Mouse (Mus musculus) stomach, embryonic 14.5 days (tissue): ENCODE results near the gene Mblac1. TPM values are rescaled to one million over a fixed set of nuclear protein-coding genes. Genes with fewer than 3 reads are reported as not detected.
"Not testable (repeated sequence)": the region's sequence is repeated elsewhere in the genome, so short reads cannot be mapped to it uniquely, and the experiment has no call there.

Experiments used
- ATAC-seq: fragments of 200-750 bp; cut with Nextera tagmentation; 2 replicates; pipeline ENCODE4 v1.8.0; 2017; ENCODE audit warnings: low read depth, moderate TSS enrichment; ENCODE audit not compliant: insufficient number of reproducible peaks, insufficient read depth, low FRiP score
- H3K27ac ChIP-seq: fragments of 300-500 bp; sonication (generic); 2 replicates; pipeline ENCODE4 v1.5.1; 2014; ENCODE audit warnings: mild to moderate bottlenecking, low read length, moderate library complexity, mixed read lengths
- H3K27me3 ChIP-seq: fragments of 300-500 bp; sonication (generic); 2 replicates; pipeline ENCODE4 v1.6.1; 2014; ENCODE audit warnings: low read length, control low read depth, mixed read lengths; ENCODE audit not compliant: control insufficient read depth, insufficient read depth
- H3K36me3 ChIP-seq: fragments of 300-500 bp; sonication (generic); 2 replicates; pipeline ENCODE4 v1.6.1; 2014; ENCODE audit warnings: mild to moderate bottlenecking, control low read depth, low read length, moderate library complexity, mixed read lengths; ENCODE audit not compliant: control insufficient read depth, insufficient read depth
- H3K4me1 ChIP-seq: fragments of 300-500 bp; sonication (generic); 2 replicates; pipeline ENCODE4 v1.6.1; 2014; ENCODE audit warnings: low read length, control low read depth, mixed read lengths; ENCODE audit not compliant: control insufficient read depth, insufficient read depth
- H3K4me2 ChIP-seq: fragments of 300-500 bp; sonication (generic); replicated peaks from 2 replicates; pipeline ENCODE4 v1.6.1; 2014; ENCODE audit warnings: low read depth, low read length, control low read depth
- H3K4me3 ChIP-seq: fragments of 300-500 bp; sonication (generic); 2 replicates; pipeline ENCODE4 v1.5.1; 2014; ENCODE audit warnings: low read depth, low read length, control low read depth
- H3K9ac ChIP-seq: fragments of 300-500 bp; sonication (generic); replicated peaks from 2 replicates; pipeline ENCODE4 v1.6.1; 2014; ENCODE audit warnings: low read depth, mild to moderate bottlenecking, control low read depth, low read length, moderate library complexity, mixed read lengths
- H3K9me3 ChIP-seq: fragments of 300-500 bp; sonication (generic); 2 replicates; pipeline ENCODE4 v1.6.1; 2016; ENCODE audit warnings: low read depth, low read length, control low read depth; ENCODE audit not compliant: control insufficient read depth
- WGBS: fragments of 180-500 bp; shearing (Covaris S2); extraction: QIAGEN DNeasy Blood & Tissue Kit; methylation state at CpG from one replicate; pipeline ENCODE4 v1.1.7; 2014; 5-methylcytosine and 5-hydroxymethylcytosine counted together
- polyA plus RNA-seq: library from polyadenylated mRNA; unstranded; fragments of >200 nt; fragmentation: Nextera tagmentation; extraction: Ambion mirVana; gene quantifications from 2 replicates; pipeline ENCODE4 v1.2.1, GENCODE M21; 2014

Gene Mblac1
- polyA plus RNA-seq, 1 experiment from 2014 or later, result 7.5 TPM

GRCm38 (mm10) chr5:138195463-138195862 is 1.3 kb downstream of the Mblac1 start:
- peaks cover 3% of the 10 kb centered on the region; the same call in 1 of the 2 replicates for H3K4me1 ChIP-seq
- 0 out of 2 replicates have a peak overlapping the region, but pooled peaks have one; percentile 1 for H3K9ac ChIP-seq
- H3K9me3 ChIP-seq, result no peaks in the 10 kb centered on the region
- H3K27ac ChIP-seq, result no peak overlapping the region
- ATAC-seq, result no peak
- 0 out of 2 replicates have a peak, but pooled peaks cover 4% of the 10 kb centered on the region for H3K36me3 ChIP-seq
- H3K4me3 ChIP-seq, result 0 out of 2 replicates have a peak overlapping the region, but pooled peaks have one; percentile 73
- H3K27me3 ChIP-seq, result no peaks in the 10 kb centered on the region
- H3K4me2 ChIP-seq, result peak overlapping the region; percentile 91
- WGBS, result 77% methylated on average over 7 of the region's 7 CpGs

GRCm38 (mm10) chr5:138199576-138199975 is 5.5 kb downstream of the Mblac1 start:
- Histone ChIP-seq H3K4me3 (no peak overlapping the region), H3K9me3 (no peaks in the 10 kb centered on the region), H3K27me3 (no peaks in the 10 kb centered on the region), H3K9ac (no peak overlapping the region), H3K27ac (no peak overlapping the region), H3K36me3 (no peaks in the 10 kb centered on the region), H3K4me1 (peaks cover 3% of the 10 kb centered on the region; the same call in 1 of the 2 replicates), H3K4me2 (no peak overlapping the region)
- WGBS, result 9% methylated on average over 1 of the region's 1 CpGs
- no peak for ATAC-seq

- Histone ChIP-seq H3K4me3 (no peak overlapping the region), H3K36me3 (no peaks in the 10 kb centered on the region), H3K9ac (no peak overlapping the region), H3K27me3 (no peaks in the 10 kb centered on the region), H3K27ac (no peak overlapping the region), H3K4me1 (no peaks in the 10 kb centered on the region), H3K9me3 (no peaks in the 10 kb centered on the region), H3K4me2 (no peak overlapping the region)
- no peak for ATAC-seq
- 82% methylated on average over 3 of the region's 3 CpGs for WGBS
Observed at GRCm38 (mm10) chr5:138202086-138202485, 8.0 kb downstream of the Mblac1 start.

- H3K4me3 ChIP-seq, result no peak overlapping the region
- no peak for ATAC-seq
- H3K36me3 ChIP-seq, result no peaks in the 10 kb centered on the region
- no peak overlapping the region for H3K9ac ChIP-seq
- WGBS, result 78% methylated on average over 1 of the region's 1 CpGs
- H3K9me3 ChIP-seq, result no peaks in the 10 kb centered on the region
- no peaks in the 10 kb centered on the region for H3K27me3 ChIP-seq
- no peaks in the 10 kb centered on the region for H3K4me1 ChIP-seq
- no peak overlapping the region for H3K27ac ChIP-seq
- no peak overlapping the region for H3K4me2 ChIP-seq
Observed at GRCm38 (mm10) chr5:138207253-138207652, 13.1 kb downstream of the Mblac1 start.

- H3K9me3 ChIP-seq, result no peaks in the 10 kb centered on the region
- no peak for ATAC-seq
- 78% methylated on average over 4 of the region's 4 CpGs for WGBS
- no peak overlapping the region for H3K4me3 ChIP-seq
- no peak overlapping the region for H3K27ac ChIP-seq
- H3K4me2 ChIP-seq, result no peak overlapping the region
- no peaks in the 10 kb centered on the region for H3K4me1 ChIP-seq
- no peaks in the 10 kb centered on the region for H3K27me3 ChIP-seq
- H3K36me3 ChIP-seq, result no peaks in the 10 kb centered on the region
- no peak overlapping the region for H3K9ac ChIP-seq
Observed at GRCm38 (mm10) chr5:138207873-138208272, 13.8 kb downstream of the Mblac1 start.

- not testable (repeated sequence) for H3K9me3 ChIP-seq, H3K4me1 ChIP-seq, ATAC-seq, H3K9ac ChIP-seq, H3K4me2 ChIP-seq, H3K27ac ChIP-seq, H3K27me3 ChIP-seq, H3K36me3 ChIP-seq, H3K4me3 ChIP-seq
- WGBS, result 95% methylated on average over 13 of the region's 13 CpGs
Observed at GRCm38 (mm10) chr5:138216632-138217031, 22.5 kb downstream of the Mblac1 start.

- no peak for ATAC-seq
- H3K27ac ChIP-seq, result no peak overlapping the region
- no peaks in the 10 kb centered on the region for H3K4me1 ChIP-seq
- H3K4me2 ChIP-seq, result no peak overlapping the region
- no peaks in the 10 kb centered on the region for H3K9me3 ChIP-seq
- H3K36me3 ChIP-seq, result no peaks in the 10 kb centered on the region
- no peak overlapping the region for H3K4me3 ChIP-seq
- no peak overlapping the region for H3K9ac ChIP-seq
- no peaks in the 10 kb centered on the region for H3K27me3 ChIP-seq
- 39% methylated on average over 2 of the region's 2 CpGs for WGBS
Observed at GRCm38 (mm10) chr5:138219864-138220263, 25.8 kb downstream of the Mblac1 start.

GRCm38 (mm10) chr5:138222111-138222510 is 28.0 kb downstream of the Mblac1 start:
- no peaks in the 10 kb centered on the region for H3K4me1 ChIP-seq
- no peak overlapping the region for H3K4me3 ChIP-seq
- no peaks in the 10 kb centered on the region for H3K27me3 ChIP-seq
- no peak overlapping the region for H3K27ac ChIP-seq
- 25% methylated on average over 4 of the region's 4 CpGs for WGBS
- H3K9me3 ChIP-seq, result no peaks in the 10 kb centered on the region
- no peaks in the 10 kb centered on the region for H3K36me3 ChIP-seq
- ATAC-seq, result no peak
- H3K4me2 ChIP-seq, result no peak overlapping the region
- H3K9ac ChIP-seq, result no peak overlapping the region

- no peak for ATAC-seq
- H3K27ac ChIP-seq, result no peak overlapping the region
- WGBS, result 58% methylated on average over 3 of the region's 3 CpGs
- H3K9ac ChIP-seq, result no peak overlapping the region
- H3K4me3 ChIP-seq, result no peak overlapping the region
- H3K27me3 ChIP-seq, result no peaks in the 10 kb centered on the region
- H3K4me2 ChIP-seq, result no peak overlapping the region
- H3K4me1 ChIP-seq, result no peaks in the 10 kb centered on the region
- H3K9me3 ChIP-seq, result no peaks in the 10 kb centered on the region
- H3K36me3 ChIP-seq, result no peaks in the 10 kb centered on the region
Observed at GRCm38 (mm10) chr5:138223287-138223686, 29.2 kb downstream of the Mblac1 start.
